Mouse (Mus musculus): ENCODE data around the gene Pygo2.

DNA sequence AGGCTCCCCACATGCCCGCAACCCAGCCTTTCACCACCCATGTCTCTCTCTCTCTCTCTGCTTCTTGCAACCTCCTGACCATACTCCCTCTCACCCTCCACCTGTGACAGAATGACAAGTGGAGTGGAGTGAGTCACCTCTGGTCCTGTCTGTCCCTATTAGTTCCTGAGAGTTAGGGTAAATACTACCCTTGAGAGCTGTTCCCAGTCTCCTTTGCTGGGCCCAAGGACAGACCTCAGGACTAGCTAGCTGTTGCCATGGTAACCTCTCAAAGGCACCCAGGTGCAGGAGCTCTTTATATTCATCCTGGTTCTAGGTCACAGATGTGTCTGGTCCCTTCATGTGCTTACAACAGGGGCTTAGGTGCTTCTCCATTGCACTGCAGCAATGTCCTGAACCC, 21.9 kb downstream of the Pygo2 start:
- no peak for TF ChIP-seq CTCF (IDR thresholded peaks at IDR 0.05)
- TF ChIP-seq EP300 (IDR thresholded peaks at IDR 0.05): peak; percentile 96
